Mouse (Mus musculus) heart, adult 8-10 months (tissue): ENCODE measurements at regions not wholly inside any gene's neighbourhood (a gene's known extent, or its start where the extent isn't known, plus 50 kb on each side); places are given as distances from the start of the nearest gene placed in this dataset.

Experiments
- DNase-seq: peaks from one replicate; pipeline ENCODE4 v3.0.0; 2022; ENCODE audit warnings: low spot score

DNA sequence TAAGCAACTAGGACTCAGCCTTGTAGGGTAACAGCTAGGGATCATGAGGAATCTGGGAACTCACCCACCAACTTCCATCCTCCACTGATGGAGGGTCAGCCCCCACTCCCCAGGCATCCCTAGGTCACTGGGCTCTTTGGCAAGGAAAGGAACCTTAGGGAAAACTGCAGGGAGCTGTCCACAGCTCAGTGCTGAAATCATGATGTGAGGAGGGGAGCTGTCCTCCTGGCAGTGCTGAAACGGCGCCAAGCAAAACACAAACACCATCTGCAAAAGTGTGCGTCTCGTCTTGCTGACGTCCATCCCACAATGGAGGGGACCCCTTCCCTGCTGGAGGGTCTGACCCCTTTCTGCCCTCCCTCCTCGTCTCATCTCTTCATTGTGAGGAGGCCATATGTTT, 68.6 kb upstream of the Rph3a start:
- DNase-seq = peak; percentile 9

DNA sequence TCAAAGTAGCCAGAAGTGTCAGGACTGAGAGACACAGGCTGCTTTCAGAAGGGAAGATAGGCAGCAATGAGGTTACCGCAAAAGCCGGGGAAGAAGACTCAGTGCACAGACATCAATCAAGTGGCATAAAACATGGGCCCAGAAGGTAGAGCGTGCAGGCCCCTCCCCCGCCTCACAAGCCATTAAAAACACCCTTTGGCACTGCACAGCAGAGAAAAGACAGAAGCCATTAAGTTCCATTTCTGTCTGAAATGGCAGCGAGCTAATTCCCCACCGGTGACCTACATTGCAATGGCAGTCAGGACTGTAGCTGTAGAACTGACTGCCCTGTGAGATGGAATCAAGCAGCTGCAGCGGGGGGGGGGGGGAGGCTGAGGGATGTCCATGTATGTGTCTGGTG, 66.8 kb upstream of the Rph3a start:
- DNase-seq = no peak

DNA sequence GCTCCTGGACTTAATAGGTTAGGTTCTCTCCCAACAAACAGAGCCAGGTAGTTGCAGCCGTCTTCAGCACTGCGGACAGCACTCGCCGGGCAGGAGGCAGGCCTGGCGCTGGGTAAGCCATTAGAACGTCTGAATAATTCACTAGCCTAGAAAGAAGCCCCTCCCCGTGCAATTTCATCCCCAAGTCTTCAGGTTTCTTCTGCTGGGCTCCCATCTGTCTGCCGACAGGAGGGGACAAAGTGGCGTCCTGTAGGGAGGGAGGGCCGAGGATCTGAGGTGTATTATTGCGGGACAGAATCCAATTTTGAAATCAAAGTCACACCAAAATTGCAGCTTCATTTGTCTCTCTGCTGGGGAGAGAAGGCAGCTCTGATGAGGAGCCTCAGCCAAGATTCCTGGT, 58.9 kb upstream of the Rph3a start:
- DNase-seq = peak; percentile 3

DNA sequence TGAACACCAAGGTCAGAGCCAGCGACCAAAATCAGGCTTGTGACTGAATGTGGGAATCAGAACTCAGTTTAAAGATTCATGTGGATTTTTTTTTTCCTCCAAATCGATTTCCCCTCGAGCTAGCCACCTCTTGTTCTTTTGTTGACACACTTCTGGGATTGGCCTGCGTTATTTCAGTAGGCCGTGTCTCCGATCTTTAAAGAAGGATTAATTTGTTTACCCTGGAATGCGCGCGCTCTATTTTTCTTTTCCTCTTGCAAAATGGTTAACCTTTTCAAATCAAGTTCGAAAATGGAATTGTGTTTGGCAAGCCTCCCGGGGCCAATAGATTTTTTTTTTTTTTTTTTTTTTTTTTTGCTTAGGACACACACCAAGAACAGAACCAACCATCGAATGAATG, 54.8 kb upstream of the Rph3a start:
- no peak for DNase-seq

DNA sequence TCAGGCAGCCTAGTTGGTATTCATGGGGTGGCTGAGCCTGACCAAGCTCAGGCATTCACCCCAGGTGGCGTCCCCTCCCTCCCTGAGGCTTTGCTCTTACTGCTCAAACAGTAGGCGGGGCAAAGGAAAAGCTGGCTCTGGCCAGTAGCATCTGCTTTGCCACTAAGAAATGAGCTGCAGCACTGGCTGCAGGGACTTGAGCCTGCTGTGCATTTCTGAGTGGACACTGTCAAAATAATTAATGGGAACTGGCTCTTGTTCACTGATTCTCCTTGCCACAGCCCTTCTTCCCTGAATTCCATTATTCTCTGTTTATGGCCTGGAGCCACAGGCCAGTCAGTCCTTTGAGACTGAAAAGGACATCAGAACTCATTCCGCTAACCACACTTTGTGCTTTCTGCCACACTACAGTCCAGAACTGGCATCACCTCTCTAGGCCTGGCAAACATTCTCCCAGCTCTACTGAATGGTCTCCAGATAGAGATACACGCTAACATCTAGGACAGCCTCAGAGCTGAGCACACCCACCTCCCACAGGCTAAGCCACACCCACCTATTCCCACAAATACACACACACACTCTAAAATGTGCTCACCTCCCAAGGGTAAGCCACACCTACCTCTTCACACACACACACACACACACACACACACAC, 53.2 kb upstream of the Rph3a start:
- no peak for DNase-seq

DNA sequence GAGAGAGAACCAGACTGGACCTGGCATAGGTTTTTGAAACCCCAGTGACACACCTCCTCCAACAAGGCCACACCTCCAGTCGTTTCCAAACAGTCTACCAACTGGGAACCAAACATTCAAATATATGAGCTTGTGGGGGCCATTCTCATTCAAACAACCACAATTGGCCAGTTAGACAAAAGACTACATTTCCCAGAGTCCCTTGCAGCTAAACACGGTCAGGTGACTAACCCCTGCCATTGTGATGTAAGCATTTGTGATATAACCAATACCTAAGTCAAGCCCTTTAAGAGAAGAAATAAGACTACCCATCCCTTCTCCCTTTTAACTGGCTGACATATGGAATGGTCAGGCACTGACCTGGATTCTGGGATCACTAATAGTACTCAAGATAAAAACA, 51.8 kb upstream of the Rph3a start:
- DNase-seq = no peak
